Mouse (Mus musculus) embryo, embryonic 9.5 days (tissue): ENCODE data around the gene Prpf39.

ENCODE experiments used
- DNase-seq: peaks from one replicate; pipeline ENCODE4 v3.0.0-alpha.2; 2017; ENCODE audit errors: extremely low spot score

Prpf39 gene

GRCm38 (mm10) chr12:65036190-65036870, at the start of gene Prpf39:
Gene Prpf39 (plus strand): TSS chr12:65036333.
- DNase-seq = peak; percentile 86

GRCm38 (mm10) chr12:65007725-65008124, 28.4 kb upstream of the Prpf39 start:
- DNase-seq = no peak

DNA sequence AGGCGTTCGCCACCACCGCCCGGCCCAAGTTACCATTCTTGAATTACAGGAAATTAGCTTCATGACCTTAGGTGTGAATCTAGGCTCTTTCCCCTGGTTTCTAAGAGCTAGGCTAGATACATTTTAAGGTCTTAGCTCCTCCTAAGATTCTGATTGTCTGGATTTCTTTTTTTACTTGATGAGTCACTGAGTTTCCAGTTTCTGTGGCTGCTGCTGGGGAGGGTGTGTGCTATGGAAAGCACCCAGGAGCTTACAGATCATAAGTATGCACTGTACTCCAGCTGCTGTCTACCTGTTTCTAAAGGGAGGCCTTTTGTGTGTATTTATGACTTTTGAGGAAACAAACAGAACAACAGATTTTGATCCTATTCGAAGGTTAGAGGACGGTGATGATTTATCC, 13.3 kb upstream of the Prpf39 start:
- DNase-seq = no peak

GRCm38 (mm10) chr12:65035839-65036189, 319 bp upstream of the Prpf39 start:
- no peak for DNase-seq

- DNase-seq = no peak
Measured at GRCm38 (mm10) chr12:65036892-65037545, 886 bp downstream of the Prpf39 start.

GRCm38 (mm10) chr12:65037546-65037937, 1.4 kb downstream of the Prpf39 start:
- DNase-seq = no peak

DNA sequence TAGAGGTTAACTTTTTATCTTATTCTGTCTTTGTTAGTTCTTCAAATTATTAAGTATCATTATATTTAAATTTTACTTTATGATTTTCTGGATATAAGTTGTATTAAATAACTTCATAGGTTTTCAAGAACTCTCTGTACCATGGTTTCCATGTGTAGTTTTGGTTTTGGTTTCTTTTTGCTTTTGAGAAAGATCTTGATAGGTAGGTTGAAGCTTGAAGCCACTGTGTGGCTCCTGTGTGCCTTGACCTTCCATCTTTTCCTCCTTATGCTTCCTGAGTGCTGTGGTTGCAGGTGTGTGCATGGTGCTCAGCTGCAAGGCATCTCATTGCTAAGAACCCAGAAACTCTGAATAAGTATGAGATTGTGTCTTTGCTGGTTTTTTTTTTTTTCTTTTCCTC, 12.7 kb downstream of the Prpf39 start:
- DNase-seq = no peak

DNA sequence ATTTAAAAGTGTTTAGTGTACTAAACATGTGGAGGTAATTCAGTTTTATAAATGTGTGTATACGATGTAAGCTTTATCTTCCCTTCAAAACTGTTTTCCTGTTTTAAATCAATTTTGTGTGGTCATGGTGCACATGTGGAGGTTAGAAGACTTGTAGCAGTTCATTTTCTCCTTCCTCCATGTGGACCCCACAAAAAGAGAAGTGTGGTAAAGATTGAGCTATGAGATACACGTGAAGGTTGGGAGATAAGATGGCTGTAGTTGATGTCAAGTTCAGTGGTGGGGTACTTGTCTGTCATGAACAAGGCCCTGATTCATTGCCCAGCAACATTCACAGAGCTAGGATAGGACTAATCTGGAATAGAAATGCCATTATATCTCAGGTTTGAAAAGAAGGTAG, 22.1 kb downstream of the Prpf39 start:
- DNase-seq = no peak

- no peak for DNase-seq
Measured at GRCm38 (mm10) chr12:65061082-65061481, 24.9 kb downstream of the Prpf39 start.

DNA sequence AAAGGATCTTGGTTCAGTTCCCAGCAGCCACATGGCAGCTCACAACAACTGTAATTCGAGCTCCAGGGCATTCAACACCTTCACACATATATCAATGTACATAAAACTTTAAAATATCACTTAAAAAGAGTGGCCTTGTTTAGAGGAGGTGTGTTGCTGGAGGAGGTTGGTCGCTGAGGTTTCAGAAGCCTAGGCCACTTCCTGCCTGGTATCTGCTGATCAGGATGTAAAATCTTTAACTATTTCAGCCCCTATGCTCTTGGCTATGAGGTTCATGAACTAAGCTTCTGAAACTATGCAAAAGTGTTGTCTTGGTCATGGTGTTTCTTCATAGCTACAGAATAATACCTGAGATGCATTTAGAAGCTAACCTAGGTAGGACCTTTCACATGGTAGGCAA, 29.1 kb downstream of the Prpf39 start:
- DNase-seq = no peak

DNA sequence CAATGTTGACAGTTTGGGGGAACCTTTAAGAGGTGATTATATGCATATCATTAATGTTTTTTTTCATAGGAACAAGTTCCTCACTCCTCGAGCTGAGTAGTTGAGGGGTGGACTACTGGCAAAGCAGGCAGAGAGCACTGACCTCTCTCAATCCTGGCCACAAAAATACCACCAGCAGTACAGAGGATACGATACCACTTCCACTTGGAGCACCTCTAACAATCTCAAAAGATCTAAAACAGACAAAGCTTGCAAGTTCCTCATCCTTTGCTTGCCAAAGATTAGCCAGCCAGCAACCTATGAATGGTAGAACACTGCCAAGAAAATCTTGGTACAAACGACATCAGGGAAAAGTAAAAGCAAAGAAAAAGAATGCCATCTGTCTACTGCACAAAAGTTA, 30.1 kb downstream of the Prpf39 start:
- no peak for DNase-seq

DNA sequence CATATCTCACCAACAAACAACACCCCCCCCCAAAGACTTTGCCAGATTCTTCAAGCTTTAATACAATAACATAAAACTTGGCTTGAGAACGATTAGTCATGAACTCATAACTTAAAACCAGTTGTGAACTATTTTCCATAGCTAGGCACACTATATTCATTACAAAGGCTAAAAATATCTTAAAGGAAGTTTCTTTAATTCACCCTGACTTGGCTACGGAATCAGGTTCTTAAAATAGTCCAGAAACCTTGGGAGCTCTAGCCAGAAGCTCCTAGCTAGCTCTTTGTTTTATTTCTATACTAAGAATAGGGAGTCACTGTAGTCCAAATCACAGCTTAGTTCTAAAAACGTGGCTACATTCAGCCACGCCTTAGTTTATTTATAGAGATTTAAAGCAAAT, 32.3 kb downstream of the Prpf39 start:
- DNase-seq = no peak

DNA sequence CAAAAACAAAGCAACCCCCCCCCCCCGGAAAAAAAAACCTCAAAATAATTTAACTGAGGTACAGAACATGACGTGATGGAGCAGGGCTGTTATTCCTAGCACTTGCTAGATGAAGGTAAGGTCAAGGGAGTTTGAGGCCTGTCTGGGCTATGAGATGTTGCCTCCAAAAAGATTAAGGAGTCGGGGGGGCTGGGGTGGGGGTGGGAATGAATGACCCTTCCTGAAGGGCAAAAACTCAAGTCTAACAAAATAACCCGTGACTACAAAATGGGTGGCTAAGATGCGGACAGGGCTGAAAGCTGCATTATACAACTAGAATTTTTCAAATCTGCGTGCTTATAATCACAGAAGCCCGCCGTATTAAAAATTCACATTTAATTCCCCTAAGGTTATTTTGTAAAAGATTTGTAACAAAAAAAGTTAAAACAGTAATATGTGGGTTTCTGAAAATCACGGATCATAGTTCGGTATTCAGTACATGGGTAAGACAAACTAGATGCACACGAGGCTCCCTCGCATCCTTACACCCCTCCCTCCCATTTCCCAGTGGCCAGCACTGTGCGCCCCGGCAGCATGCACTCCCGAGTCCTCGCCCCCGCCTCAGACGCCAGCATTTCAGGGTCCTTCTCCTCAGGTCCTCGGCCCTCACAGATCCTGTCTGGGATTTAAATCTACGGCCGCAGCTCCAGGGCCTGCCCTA, 36.9 kb downstream of the Prpf39 start:
- DNase-seq = no peak

DNA sequence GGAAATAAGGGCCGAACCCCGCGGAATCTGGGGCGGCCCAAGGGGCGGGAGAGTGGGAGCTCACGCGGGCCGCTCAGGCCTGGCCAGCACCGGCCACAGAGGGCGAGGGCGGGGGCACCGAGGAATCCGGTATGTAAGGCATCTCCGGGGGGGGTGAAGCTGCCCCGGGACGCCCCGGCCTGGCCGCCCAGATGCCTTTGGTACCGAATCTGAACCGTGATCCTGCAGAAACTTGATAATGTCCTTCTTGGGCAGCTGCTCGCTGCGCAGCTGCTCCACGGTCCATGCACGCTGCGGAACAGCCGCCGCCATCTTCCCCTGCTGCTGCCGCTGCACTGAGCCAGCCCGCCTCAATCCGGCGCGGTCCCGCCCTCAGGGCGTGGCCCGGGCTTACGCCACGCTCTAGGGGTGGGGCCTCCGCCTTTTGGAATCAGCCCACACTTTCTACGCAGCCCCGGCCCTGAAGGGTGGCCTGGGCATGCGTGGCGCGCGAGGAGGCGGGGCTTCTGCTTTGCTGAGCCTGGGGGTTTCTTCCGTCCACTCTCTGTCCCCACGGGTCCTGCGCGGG, 37.6 kb downstream of the Prpf39 start, which contains the start of gene Fkbp3:
Fkbp3 (minus strand) TSS at position 397 of the 568 bp plus-strand sequence.
- DNase-seq = peak; percentile 98

DNA sequence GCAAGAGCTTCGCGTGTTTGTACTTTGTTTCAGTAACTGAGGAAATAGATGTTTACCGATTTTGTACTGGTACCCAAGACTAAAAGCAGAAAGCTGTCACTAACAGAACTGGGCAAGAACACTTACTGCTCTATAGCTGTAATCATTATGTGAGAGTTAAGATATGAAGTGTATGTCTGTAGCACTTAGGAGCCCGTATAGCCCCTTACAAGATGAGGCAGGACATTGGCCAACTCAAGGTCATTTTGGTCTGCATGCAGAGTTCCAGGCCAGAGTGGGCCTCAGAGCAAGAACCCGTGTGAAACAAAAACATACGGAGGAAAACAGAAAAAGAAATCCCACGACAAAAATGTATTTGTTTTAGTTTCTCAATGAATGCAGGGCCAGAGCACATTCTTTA, 38.5 kb downstream of the Prpf39 start:
- no peak for DNase-seq

GRCm38 (mm10) chr12:65075085-65075732, 39.1 kb downstream of the Prpf39 start, which contains the start of gene Fancm:
Gene Fancm (plus strand): TSS chr12:65075603.
- peak; percentile 84 for DNase-seq

- no peak for DNase-seq
Measured at GRCm38 (mm10) chr12:65075733-65076310, 39.7 kb downstream of the Prpf39 start.

DNA sequence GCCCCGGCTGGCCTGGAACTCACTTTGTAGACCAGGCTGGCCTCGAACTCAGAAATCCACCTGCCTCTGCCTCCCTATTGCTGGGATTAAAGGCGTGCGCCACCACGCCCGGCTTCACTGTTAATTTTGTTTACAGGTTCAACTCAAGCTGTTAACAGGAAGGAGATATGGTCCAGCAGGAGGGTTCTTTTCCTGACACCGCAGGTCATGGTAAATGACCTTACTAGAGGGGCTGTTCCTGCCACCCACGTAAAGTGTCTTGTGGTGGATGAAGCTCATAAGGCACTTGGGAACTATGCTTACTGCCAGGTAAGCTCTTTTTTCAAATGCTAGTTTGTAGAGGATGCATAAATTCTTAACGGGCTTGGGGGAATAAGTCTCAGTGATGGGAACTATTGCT, 40.8 kb downstream of the Prpf39 start:
- no peak for DNase-seq

GRCm38 (mm10) chr12:65108746-65109145, 72.6 kb downstream of the Prpf39 start:
- no peak for DNase-seq

DNA sequence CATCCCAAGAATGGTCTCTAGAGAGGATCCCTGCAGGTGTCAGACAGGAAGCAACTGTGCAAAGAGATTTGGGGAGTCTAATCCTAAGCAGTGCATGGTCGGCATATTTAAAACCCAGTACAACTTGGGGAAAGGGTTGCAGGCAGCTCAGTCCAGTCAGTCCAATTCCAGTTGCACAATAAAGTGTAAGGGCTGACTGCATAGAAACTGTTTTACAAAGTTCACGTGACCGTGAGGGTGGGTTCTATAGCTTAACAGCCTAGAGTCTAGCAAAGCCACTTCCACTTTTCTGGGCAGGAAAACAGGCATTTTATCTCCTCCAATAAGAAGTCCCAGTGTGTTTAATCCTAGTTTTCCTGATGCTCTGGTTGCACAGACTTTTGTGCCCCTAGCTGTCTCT, 75.4 kb downstream of the Prpf39 start:
- DNase-seq = no peak

DNA sequence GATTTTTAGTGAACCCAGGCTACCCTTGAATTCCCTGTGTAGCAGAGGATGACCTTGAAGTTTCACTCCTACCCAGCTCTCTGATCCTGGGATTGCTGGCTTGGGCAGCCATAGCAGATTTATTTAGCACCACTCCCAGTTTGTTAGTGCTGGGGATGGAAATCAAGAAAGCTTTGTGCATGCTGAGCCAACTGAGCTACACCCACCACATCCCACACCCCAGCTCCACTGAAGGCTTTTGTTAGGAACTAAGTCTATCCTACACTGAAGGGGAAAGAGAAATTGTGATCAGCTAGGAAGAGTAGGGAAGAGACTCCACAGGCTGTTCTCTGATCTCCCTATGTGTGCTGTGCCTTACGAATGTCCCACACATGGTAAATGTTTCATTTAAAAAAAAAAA, 76.7 kb downstream of the Prpf39 start:
- DNase-seq = no peak
